Mouse (Mus musculus) testis, adult 2 months (tissue): Measurements from ENCODE around the gene BC004004.

Experiments
- CTCF ChIP-seq: fragments of 200-500 bp; IDR thresholded peaks from 2 replicates; pipeline ENCODE4 v1.5.1; 2012; ENCODE audit warnings: low read depth, mild to moderate bottlenecking, inconsistent platforms, low read length, moderate library complexity; ENCODE audit not compliant: control insufficient read depth, insufficient read depth, insufficient replicate concordance
- POLR2A ChIP-seq: fragments of 200-500 bp; IDR thresholded peaks from 2 replicates; pipeline ENCODE4 v1.6.1; 2012; ENCODE audit warnings: low read depth, mild to moderate bottlenecking, inconsistent platforms, low read length, moderate library complexity; ENCODE audit not compliant: control insufficient read depth

DNA sequence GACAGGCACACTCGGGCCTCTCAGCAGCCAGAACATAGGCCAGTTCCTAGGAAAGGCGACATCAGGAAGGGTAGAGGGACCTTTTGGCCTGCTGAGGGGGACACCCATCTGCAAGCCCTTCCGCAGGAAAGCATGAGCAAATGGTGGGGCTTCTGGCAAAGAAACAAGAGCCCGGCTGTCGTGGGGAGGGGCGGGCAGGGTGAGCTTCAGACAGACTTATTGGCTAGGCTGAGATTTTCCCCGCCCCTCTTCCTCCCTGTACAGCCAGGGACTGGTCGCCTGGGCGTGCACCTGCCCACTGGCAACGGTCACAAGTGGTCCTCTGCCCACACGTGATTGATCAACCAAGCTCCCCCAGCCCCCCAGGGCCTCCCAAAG is 87.9 kb downstream of the BC004004 start:
- TF ChIP-seq CTCF = no peak
- 0 out of 2 replicates have a peak, but pooled peaks have one; percentile 40 for TF ChIP-seq POLR2A
